Mouse (Mus musculus): ENCODE data around the gene Thegl. TPM values are rescaled to one million over a fixed set of nuclear protein-coding genes. Genes with fewer than 3 reads are reported as not detected.
"Not testable (repeated sequence)": the region's sequence is repeated elsewhere in the genome, so short reads cannot be mapped to it uniquely, and the experiment has no call there.

Gene Thegl
- polyA plus RNA-seq (2012; rRNA removed): 0.14 TPM in 1 of 2 replicates, not detected in the other

DNA sequence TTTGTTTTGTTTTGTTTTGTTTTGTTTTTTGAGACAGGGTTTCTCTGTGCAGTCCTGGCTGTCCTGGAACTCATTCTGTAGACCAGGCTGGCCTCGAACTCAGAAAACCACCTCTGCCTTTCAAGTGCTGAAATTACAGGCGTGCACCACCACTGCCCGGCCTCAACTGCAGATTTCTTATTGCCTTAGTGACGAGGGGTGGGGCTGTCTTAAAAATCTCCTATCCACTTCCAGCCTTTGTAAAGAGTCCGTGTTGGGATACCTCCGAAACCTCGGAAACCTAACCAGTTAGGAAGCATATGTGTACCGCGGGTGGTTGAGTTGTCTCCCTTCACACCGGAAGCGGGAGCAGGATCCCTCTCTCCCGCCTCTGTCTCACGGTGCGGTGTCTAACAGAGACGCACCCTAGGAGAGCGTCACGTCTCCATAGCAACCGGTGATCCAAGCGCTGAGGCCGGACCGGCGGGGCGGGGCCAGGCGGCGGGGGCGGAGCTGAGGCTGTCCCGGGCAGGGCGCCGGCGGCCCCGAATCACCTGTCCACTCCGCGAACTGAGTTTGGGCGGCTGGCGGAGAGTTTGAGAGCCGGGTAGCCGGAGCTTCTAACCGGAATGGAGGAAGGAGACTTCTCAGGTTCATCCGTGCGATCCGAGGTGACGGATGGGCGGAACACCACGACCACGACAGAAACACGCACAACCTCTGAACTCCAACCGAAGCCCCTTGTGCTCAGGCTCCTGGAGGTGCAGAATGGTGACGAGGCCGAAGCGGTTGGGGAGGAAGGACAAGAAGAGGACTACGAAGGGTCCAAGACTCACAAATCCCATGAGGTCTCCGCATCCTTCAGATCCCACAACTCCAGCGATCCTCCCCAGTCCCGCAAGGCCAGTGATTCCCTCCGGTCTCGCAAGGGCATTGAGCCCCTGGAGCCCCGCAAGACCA, at the start of gene Thegl:
Gene Thegl (plus strand): TSS at position 480 of the 939 bp plus-strand sequence.
- WGBS: 16% methylated on average over 57 of the region's 57 CpGs
- DNase-seq (ENCODE audit: low read depth, low spot score): peak; percentile 67

DNA sequence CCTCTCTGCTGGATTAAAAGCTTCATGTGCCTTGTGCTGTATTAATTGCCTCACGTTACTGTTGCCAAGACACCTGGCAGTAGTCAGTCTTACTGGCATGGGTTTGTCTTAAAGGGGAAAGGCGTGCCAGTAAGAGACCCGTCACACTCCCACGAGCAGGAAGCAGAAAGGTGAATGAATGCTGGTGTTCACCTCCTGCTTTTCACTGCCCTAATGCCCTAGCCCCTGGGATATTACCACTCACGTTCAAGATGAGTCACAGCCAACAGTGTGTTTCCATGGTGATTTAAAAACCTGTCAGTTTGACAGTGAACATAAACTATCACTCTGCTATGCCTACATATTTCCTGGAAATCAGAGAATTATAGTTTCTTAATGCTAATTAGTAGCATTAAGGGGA, 46.6 kb upstream of the Thegl start:
- no peak for DNase-seq (ENCODE audit: low read depth, low spot score)
- 43% methylated on average over 5 of the region's 5 CpGs for WGBS

DNA sequence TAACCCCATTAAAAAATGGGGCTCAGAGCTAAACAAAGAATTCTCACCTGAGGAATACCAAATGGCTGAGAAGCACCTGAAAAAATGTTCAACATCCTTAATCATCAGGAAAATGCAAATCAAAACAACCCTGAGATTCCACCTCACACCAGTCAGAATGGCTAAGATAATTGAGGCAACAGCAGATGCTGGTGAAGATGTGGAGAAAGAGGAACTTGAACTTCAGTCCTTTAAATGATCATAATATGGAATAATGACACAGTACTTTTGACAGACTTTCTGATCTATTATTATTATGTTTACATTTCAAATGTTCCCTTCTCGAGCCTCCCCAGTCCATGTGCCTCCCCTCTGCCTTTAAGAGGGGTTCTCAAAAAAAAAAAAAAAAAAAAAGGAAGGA, 44.7 kb upstream of the Thegl start:
- not testable (repeated sequence) for DNase-seq (ENCODE audit: low read depth, low spot score)
- 62% methylated on average over 1 of the region's 1 CpGs for WGBS

DNA sequence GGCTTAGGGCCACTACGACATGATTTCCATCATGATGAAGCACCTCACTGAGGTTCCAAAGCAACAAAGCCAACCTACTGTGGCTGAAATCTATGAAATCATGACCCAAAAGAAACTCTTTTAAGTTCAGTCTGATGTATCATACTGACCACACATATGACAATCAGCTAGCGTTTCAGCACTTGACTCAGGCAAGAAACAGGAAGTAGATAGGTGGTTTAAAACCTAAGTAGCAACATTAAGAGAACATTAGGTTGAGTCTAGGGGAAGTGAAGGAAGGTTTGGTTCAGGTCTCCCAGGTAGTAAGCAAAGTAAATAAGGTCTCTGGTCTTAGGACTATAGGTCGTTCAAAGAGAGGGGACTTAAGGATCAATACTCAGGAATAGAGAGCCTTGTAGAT, 42.3 kb upstream of the Thegl start:
- no peak for DNase-seq (ENCODE audit: low read depth, low spot score)
- WGBS: 52% methylated on average over 3 of the region's 3 CpGs

DNA sequence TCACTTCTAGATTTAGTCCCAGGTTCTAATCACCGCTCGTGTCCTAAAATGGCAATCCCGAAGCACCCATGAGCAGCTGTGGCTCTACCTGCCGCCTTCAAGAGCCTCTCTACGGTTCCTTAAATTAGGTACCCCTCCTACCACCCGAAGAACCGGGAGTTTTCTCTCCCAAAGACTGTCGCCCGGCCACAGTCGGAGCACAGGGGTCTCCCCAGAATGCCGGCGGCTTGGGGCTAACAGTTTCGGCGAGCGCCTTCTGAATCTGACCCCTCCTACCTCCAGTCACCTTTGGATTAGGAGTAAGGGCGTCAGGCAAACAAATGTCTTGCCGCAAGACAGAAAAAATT, 41.6 kb upstream of the Thegl start:
- under 1% methylated on average over 17 of the region's 17 CpGs for WGBS
- DNase-seq (ENCODE audit: low read depth, low spot score): no peak

DNA sequence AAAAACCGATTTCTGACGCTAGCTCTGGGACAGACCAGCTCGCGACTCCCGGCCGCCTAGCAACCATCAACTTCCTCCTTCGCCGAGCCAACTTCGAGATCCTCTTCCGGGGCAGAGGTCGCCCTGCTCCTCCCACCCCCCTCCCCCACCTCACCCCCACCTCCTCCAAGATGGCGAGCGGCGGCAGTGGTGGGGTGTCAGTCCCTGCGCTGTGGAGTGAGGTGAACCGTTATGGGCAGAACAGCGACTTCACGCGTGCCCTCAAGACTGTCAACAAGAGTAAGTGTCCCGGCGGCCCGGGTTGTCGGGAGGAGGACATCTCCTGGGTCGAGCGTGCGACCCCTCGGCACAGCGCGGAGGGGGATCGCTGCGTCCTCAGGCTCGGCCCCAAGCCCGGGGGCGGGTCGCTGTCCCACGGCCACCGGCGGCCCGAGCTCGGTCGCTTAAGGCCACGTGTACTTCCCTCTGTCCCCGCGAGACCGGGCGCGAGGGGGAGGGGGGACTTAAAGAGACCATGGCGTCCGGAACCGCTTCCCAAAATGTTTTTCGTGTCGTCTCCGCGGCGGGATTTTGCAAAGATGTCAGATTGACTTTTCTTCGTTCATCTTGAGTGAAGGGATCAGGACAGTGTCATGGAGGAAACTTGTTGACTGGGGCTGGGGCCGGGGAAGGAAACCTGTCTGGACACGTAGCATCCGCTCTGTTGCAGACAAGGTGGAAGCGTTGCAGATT, 41.1 kb upstream of the Thegl start, which contains the start of gene Srp72:
Gene Srp72 (plus strand): TSS at position 130 of the 732 bp plus-strand sequence.
- no peak for DNase-seq (ENCODE audit: low read depth, low spot score)
- under 1% methylated on average over 60 of the region's 60 CpGs for WGBS

DNA sequence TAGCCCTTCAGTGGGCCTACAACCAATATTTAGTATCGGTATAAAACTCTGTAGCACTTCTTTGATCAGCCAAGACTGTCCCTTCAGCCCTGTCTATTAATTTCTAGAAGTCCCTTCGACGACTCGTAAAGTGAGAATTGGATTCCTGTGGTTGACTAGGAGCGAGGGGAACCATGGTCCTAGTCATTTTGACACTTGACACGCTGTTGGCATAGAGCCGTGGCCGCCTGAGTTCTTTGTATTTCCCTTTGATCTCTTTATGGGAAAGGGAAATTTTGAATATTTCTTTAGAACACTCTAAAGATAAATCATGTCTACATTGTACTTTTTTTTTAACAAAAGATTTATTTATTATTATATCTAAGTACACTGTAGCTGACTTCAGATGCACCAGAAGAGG, 40.1 kb upstream of the Thegl start:
- 80% methylated on average over 8 of the region's 8 CpGs for WGBS
- DNase-seq (ENCODE audit: low read depth, low spot score): no peak

DNA sequence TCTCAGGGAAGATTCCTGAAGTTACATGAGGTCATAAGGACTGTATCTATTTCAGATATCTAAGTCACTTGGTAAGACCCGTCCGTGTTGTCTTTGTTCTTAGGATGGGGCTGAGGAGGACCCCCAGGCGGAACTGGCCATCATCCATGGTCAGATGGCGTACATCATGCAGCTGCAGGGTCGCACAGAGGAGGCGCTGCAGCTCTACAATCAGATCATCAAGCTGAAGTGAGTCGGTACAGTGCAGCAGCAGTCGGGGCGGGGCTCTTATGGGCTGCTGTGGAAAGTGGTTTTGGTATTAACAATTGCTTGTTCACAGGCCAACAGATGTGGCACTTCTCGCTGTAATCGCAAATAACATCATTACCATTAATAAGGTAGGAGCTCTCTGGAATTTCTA, 31.8 kb upstream of the Thegl start:
- DNase-seq (ENCODE audit: low read depth, low spot score): no peak
- 91% methylated on average over 11 of the region's 11 CpGs for WGBS

DNA sequence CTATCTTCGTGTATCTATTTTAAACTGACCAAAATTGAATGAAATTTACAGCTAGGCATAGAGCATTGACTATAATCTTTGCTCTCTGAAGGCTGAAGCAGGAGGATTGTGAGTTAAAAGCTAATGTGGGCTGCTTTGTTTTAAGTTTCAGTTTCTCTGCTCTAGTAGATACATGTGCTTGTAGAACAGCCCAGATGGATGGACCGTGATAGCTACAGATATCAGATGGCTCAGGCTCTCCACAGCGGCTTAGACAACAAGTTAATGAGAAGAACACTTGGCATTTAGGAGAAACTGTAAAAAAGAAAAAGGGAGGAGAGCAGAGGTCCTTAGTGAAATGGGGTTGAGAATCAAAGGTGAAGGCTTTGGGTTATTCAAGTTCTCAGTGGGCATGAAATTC, 25.0 kb upstream of the Thegl start:
- DNase-seq (ENCODE audit: low read depth, low spot score): no peak
- WGBS: 97% methylated on average over 3 of the region's 3 CpGs

DNA sequence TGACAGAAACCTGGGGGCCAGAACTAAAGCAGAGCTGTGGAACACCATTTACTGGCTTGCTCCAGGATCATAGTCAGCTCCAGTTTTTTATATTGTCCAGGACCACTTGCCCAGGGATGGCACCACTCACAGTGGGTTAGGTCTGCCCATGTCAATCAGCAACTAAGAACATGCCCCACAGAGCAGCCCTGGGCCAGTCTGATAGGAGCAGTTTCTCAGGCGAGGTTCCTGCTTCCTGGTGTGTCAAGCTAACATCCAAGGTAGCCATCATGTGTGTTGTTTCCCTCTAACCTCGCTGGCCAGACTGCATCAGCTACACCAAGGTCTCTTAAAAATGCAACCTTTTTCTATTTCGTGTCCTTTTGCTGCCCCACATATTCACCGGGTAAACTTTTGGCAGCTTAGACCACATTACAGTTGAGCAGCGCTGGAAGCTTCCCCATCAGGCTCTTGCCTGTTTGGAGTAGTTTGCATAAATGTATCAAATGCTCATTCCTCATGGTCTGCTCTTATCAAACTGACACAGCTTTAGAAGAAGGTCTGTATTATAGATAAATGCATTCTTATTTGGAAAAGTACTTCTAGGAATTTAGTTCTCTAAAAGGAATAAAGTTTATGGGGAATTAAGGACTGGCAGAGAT, 22.5 kb upstream of the Thegl start:
- 99% methylated on average over 5 of the region's 5 CpGs for WGBS
- no peak for DNase-seq (ENCODE audit: low read depth, low spot score)

DNA sequence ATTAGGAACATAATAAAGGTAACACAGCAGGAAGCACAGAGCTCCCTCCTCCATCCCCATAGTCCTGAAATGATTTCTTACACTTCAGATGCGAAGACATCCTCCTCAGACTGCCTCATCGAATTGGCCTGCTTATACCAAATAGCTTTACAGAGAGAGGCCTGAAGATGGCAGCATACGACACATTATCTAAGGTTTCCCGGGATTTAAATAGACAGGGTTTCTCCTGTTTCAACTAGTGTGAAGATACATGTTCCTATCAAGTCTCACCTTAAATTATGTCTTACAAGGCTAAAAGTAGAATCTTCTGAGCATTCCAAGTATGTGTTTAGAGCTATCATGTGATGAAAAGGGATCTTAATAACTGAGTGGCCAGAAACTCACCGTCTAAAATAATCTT, 17.4 kb upstream of the Thegl start:
- 40% methylated on average over 5 of the region's 5 CpGs for WGBS
- DNase-seq (ENCODE audit: low read depth, low spot score): no peak

DNA sequence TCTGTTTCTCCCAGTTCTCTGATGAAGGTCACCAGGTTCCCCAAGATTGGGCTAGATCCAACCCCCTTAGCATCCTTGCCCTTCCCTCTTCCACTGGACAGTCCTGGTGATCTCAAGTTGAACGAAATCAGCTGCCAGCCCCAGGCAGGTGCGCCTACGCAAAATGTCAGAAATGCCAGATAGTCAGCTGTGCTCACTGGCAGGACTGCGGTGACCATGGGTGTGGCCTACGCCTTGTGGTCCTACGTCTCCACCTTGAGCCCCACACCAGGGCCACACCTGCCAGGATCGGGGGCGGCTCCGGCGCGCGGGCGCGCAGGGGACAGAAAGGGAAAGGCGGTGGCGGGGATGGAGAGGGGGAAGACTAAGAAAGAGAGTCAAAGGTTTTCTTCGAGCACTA, 14.6 kb upstream of the Thegl start:
- DNase-seq (ENCODE audit: low read depth, low spot score): no peak
- WGBS: 92% methylated on average over 17 of the region's 17 CpGs

DNA sequence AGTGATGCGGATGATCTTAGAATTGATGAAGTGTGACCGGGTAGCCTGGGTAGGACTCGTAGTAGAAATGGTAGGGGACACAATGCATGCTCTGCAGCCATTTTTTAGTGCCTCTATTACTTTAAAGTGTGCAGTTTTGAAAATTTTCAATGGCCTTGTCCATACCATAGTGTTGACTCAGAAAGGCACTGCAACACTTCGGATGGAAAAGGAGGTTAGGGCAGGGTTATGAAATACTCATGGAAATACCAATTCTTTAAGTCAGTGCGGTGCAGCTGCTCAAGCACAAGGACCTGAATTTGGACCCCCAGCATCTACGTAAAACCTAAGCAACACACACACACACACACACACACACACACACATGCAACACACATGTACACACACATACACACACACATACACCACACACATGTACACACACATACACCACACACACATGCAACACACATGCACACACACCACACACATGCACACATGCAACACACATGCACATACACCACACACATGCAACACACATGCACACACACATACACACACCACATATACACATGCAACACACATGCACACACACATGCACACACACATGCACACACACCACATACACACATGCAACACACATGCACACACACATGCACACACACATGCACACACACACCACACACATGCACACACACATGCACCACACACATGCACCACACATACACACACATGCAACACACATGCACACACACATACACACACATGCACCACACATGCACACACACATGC, 11.6 kb upstream of the Thegl start, which contains the start of gene Arl9:
Gene Arl9 (plus strand): TSS at position 5 of the 771 bp plus-strand sequence.
- WGBS: 92% methylated on average over 6 of the region's 6 CpGs
- no peak for DNase-seq (ENCODE audit: low read depth, low spot score)

DNA sequence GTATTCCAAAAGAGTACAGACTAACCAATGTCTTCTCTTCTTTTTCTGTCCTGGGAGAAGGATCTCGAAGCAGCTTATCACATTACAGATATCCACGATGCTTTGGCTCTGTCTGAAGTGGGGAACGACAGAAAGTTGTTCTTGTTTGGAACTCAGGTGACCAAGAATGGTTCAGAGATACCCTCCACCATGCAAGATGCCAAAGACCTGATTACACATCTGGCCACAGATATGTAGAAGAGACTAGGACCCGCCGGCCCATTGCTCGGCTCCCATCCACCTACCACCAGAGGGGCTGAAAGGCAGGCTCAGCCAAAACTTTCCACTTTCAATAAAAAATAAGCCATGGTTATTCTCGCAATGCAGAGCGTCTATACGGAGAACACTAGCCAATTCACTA, 5.5 kb upstream of the Thegl start:
- DNase-seq (ENCODE audit: low read depth, low spot score): no peak
- 92% methylated on average over 9 of the region's 9 CpGs for WGBS

DNA sequence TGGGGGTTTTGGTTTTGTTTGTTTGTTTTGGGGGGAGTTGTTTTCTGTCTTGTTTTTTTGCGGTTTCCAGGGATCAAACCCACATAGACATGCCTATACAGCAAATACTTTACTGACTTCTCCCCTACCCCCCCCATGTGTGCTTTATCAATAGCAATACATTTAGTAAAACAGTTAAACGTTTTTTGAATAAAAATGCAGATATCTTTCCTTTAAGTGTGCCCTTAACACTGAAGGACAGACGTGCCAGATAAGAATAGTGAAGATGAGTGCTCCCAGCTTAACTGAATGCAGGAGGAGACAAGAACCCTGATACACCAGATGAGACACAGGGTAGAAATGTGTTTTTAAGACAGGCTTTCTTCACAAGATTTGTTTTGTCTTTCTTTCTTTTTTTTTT, 4.7 kb upstream of the Thegl start:
- no peak for DNase-seq (ENCODE audit: low read depth, low spot score)
- WGBS: 65% methylated on average over 3 of the region's 3 CpGs

DNA sequence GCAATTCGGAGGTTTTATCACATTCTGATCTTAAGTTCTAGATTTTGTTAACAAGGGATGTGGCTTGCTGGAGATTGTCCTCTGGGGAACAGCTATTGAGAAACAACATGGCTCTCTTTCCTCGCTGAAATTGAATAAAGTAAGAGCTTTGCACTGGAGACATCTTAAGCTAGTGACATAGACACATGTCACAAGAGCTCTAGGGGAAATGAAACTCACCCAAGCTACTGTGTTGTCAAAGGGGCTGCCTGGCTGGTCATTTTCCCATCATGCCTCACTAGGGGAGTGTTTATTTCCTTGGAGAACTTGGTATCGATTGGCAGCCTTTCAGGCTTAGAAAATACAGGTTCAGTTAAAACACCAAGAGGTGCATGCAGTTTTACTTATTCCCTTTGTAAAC, 2.7 kb upstream of the Thegl start:
- 65% methylated on average over 3 of the region's 3 CpGs for WGBS
- DNase-seq (ENCODE audit: low read depth, low spot score): no peak

DNA sequence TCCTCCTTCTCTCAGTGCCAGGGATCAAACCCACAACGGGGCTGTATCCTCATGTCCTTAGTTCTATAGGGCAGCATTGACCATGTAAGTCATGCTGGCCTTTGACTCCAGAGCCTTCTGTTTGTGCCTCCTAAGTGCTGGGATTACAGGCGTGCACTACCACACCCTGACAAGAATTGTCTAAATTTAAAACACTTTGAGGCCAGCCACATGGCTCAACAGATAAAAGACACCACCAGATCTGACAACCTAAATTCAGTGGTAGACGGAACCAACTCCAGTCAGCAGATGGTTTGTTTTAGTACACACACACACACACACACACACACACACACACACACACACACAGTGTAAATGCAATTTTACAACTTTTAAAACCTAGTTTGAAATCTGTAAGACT, 12.2 kb downstream of the Thegl start:
- no peak for DNase-seq (ENCODE audit: low read depth, low spot score)
- WGBS: 63% methylated on average over 3 of the region's 3 CpGs

DNA sequence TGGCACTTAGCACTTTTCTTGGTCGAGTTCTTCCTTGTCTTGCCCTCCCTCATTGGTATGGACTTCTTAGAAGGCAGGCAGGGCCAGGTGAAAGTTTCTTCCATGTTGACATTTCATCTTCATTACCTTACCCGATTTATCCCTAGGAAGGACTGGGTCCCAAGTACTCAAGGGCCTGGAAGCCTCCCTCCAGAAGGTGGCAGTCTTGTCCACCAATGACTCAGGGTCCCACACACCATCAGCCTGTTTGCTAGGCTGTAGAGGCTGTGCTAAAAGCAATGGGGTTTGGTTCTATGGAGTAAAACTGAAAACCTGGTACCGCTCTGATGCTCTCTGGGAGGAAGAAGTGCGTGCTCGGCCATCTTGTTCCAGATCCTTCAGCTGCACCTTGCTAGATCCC, 13.9 kb downstream of the Thegl start:
- peak; percentile 8 for DNase-seq (ENCODE audit: low read depth, low spot score)
- WGBS: 59% methylated on average over 5 of the region's 5 CpGs

DNA sequence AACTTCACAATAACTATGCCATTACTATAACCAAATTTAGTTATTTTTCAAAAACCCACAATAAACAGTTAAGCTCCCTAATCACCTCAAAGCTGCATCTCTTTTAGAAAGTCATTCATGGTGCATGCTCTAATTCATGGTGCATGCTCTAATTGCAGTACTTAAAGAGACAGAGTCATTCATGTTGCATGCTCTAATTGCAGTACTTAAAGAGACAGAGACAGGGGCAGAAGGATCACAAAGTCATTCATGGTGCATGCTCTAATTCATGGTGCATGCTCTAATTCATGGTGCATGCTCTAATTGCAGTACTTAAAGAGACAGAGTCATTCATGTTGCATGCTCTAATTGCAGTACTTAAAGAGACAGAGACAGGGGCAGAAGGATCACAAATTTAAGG, 19.3 kb downstream of the Thegl start:
- DNase-seq (ENCODE audit: low read depth, low spot score): not testable (repeated sequence)

DNA sequence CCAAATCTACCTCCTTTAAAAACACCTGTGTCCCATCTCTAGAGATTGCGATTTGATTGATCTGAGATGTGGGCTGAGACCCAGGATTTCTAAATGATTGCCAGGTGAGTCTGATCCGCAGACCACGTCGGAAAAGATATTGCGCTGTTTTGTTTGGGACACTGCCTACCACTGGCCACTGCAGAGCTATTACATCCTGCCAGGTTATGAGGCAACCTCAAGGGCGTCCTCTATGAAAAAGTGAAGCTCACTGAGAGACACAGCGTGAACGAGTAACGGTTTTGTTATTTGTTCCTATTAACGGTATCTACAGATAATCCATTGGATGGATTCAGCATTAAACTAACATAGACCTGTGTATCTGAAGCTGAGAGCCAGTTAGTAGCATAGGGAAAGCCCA, 22.6 kb downstream of the Thegl start:
- WGBS: 87% methylated on average over 10 of the region's 10 CpGs
- DNase-seq (ENCODE audit: low read depth, low spot score): no peak
